Mouse (Mus musculus): ENCODE measurements around the gene Mipep. TPM values are rescaled to one million over a fixed set of nuclear protein-coding genes. Genes with fewer than 3 reads are reported as not detected.

Mipep gene
- polyA plus RNA-seq, 1 experiment = 6.9 TPM

DNA sequence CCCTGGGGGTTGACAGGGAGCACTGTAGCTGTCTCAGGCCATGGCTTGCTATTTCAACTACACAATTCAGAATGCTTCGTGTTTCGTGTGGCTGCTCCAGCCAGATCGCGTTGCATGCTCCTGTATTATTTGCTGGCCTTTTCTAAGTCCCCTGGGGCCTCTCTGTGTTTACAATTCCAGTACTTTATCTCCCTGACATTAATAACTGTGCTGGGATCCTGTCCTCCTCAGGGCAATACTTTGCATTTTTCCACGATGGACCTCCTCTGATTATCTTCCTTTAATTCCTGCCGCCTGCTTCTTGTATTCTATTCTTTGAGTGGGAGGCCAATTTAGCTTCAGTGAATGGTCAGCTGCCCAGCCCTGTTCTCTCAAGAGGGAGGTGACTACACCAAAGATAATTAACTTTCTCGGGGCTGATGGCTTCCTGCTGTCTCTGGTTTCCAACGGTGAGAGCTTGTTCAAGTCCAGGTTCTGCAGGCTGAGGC is 128.7 kb downstream of the Mipep start:
- H3K4me3 ChIP-seq (ENCODE audit: insufficient read depth, low read length) = no peak overlapping the region
- TF ChIP-seq CTCF (IDR thresholded peaks at IDR 0.05; ENCODE audit: low read depth, low read length) (no peak), POLR2A (IDR thresholded peaks at IDR 0.05; ENCODE audit: borderline replicate concordance, low read depth, low read length) (no peak)
- H3K4me1 ChIP-seq (ENCODE audit: control insufficient read depth, insufficient read depth, low read length) = peaks cover 31% of the 10 kb centered on the region
- no peak overlapping the region for H3K27ac ChIP-seq (ENCODE audit: insufficient read depth, low read depth, low read length)

DNA sequence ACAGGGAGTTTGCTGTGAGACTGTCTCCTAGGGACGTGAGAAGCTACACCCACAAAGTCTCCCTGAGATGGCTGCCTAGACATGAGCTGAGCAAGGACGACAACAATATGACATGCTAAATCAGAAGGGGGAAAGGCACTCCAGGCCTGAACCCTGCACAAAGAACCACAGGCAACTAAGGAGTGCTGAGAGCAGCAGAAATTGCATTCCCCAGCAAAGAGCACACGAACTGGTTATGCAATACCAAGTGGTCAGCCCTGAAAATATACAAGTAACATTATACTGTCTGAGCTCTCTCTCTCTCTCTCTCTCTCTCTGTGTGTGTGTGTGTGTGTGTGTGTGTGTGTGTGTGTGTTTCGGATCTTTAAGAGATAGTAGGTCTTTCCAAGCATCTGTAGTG is 132.3 kb downstream of the Mipep start:
- Histone ChIP-seq H3K4me1 (ENCODE audit: control insufficient read depth, insufficient read depth, low read length) (peaks cover 8% of the 10 kb centered on the region), H3K27ac (ENCODE audit: insufficient read depth, low read depth, low read length) (peak overlapping the region; percentile 55), H3K4me3 (ENCODE audit: insufficient read depth, low read length) (no peak overlapping the region)
- TF ChIP-seq POLR2A (IDR thresholded peaks at IDR 0.05; ENCODE audit: borderline replicate concordance, low read depth, low read length) (no peak), CTCF (IDR thresholded peaks at IDR 0.05; ENCODE audit: low read depth, low read length) (no peak)

DNA sequence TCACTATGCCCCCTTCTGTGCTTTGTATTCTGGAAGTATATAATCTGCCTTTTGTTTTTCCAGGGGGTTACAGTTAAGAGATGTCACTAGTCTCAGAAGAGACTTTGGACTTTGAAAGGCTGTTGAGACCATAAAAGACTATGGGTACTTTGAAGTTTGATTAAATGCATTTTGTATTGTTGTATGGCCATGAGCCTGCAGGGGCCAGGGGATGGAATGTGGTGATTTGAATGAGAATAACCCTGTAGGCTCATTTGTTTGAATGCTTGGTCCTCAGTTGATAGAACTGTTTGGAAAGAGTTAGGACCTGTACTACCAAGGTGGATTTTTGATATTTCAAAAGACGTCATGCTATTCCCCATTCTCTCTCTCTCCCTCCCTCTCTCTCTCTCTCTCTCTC is 141.6 kb downstream of the Mipep start:
- TF ChIP-seq CTCF (IDR thresholded peaks at IDR 0.05; ENCODE audit: low read depth, low read length) = no peak
- no peak for TF ChIP-seq POLR2A (IDR thresholded peaks at IDR 0.05; ENCODE audit: borderline replicate concordance, low read depth, low read length)
- Histone ChIP-seq H3K27ac (ENCODE audit: insufficient read depth, low read depth, low read length) (no peak overlapping the region), H3K4me3 (ENCODE audit: insufficient read depth, low read length) (no peak overlapping the region), H3K4me1 (ENCODE audit: control insufficient read depth, insufficient read depth, low read length) (no peaks in the 10 kb centered on the region)

DNA sequence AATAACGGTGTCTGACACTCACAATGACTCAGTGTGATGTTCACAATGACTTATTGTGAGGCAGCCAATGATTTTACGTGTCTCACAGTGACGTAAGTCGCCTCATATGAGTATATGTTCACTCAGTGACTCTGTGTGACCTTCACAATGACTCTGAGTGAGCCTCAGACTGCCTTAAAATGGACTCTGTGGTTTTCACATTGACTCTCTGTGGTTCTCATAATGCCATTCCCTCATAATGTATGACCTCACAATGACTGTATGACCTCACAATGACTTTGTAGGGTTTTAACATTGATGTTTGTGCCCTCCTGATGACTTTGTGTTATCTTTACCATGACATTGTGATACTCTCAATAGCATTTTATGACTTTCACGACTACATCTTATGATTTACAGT is 151.3 kb downstream of the Mipep start:
- Histone ChIP-seq H3K27ac (ENCODE audit: insufficient read depth, low read depth, low read length) (no peak overlapping the region), H3K4me3 (ENCODE audit: insufficient read depth, low read length) (no peak overlapping the region), H3K4me1 (ENCODE audit: control insufficient read depth, insufficient read depth, low read length) (no peaks in the 10 kb centered on the region)
- no peak for TF ChIP-seq POLR2A (IDR thresholded peaks at IDR 0.05; ENCODE audit: borderline replicate concordance, low read depth, low read length)
- TF ChIP-seq CTCF (IDR thresholded peaks at IDR 0.05; ENCODE audit: low read depth, low read length) = no peak

DNA sequence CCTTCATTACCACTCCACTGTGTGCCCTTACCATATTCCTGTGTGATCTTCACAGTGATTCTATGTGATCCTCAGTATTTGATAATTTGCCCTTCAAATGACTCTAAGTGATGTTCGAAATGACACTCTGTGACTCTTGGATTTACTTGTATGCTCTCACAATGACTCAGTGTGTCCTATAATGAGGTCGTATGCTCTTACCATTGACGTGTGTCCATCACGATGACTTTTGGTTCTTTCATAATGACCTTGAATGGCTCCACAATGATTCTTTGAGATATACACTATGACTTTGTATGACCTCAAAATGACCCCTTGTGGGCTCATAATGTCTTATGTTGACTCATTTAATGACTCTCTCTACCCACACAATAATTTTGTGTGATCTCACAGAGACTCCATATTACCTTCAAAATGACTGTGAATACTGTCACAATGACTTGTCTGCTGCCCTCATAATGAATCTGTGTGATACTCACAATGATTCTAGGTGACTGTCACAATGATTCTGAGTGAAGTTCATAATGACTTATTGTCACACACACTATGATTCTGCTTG is 153.2 kb downstream of the Mipep start:
- Histone ChIP-seq H3K4me3 (ENCODE audit: insufficient read depth, low read length) (no peak overlapping the region), H3K27ac (ENCODE audit: insufficient read depth, low read depth, low read length) (no peak overlapping the region), H3K4me1 (ENCODE audit: control insufficient read depth, insufficient read depth, low read length) (no peaks in the 10 kb centered on the region)
- TF ChIP-seq POLR2A (IDR thresholded peaks at IDR 0.05; ENCODE audit: borderline replicate concordance, low read depth, low read length) (no peak), CTCF (IDR thresholded peaks at IDR 0.05; ENCODE audit: low read depth, low read length) (no peak)

Other genes with a start within 250 kb of the Mipep start
- gene Spata13, start 150.6 kb upstream of the Mipep start, polyA plus RNA-seq (2012; ENCODE audit: insufficient read depth, insufficient read length, missing spikeins) = 10.9 and 12.7 TPM in 2 replicates
- gene C1qtnf9, start 16.4 kb upstream of the Mipep start, polyA plus RNA-seq (2012; ENCODE audit: insufficient read depth, insufficient read length, missing spikeins) = not detected in 2 replicates

Data from bone marrow macrophage, adult 2 months (primary cell).